Mouse (Mus musculus) hindbrain, embryonic 16.5 days (tissue): ENCODE measurements around the gene Cd164. TPM values are rescaled to one million over a fixed set of nuclear protein-coding genes. Genes with fewer than 3 reads are reported as not detected.

Experiments used
- ATAC-seq: fragments of 200-750 bp; cut with Nextera tagmentation; 2 replicates; pipeline ENCODE4 v1.8.0; 2017; ENCODE audit warnings: moderate TSS enrichment, moderate library complexity
- H3K27ac ChIP-seq: fragments of 300-500 bp; sonication (generic); 2 replicates; pipeline ENCODE4 v1.5.1; 2014; ENCODE audit warnings: low read depth, mild to moderate bottlenecking, control low read depth, low read length, moderate library complexity
- H3K27me3 ChIP-seq: fragments of 300-500 bp; sonication (generic); replicated peaks from 2 replicates; pipeline ENCODE4 v1.6.1; 2014; ENCODE audit warnings: low read length; ENCODE audit not compliant: control insufficient read depth, insufficient read depth
- H3K36me3 ChIP-seq: fragments of 300-500 bp; sonication (generic); 2 replicates; pipeline ENCODE4 v1.6.1; 2014; ENCODE audit warnings: mild to moderate bottlenecking, low read length, moderate library complexity, mixed read lengths; ENCODE audit not compliant: control insufficient read depth, insufficient read depth
- H3K4me1 ChIP-seq: fragments of 300-500 bp; sonication (generic); 2 replicates; pipeline ENCODE4 v1.6.1; 2014; ENCODE audit warnings: low read depth, low read length; ENCODE audit not compliant: control insufficient read depth, insufficient read depth
- H3K4me2 ChIP-seq: fragments of 300-500 bp; sonication (generic); 2 replicates; pipeline ENCODE4 v1.6.1; 2014; ENCODE audit warnings: mild to moderate bottlenecking, low read length, control low read depth, moderate library complexity
- H3K4me3 ChIP-seq: fragments of 300-500 bp; sonication (generic); 2 replicates; pipeline ENCODE4 v1.5.1; 2014; ENCODE audit warnings: mild to moderate bottlenecking, low read length, control low read depth, moderate library complexity
- H3K9ac ChIP-seq: fragments of 300-500 bp; sonication (generic); 2 replicates; pipeline ENCODE4 v1.6.1; 2014; ENCODE audit warnings: low read depth, mild to moderate bottlenecking, control low read depth, low read length, moderate library complexity
- H3K9me3 ChIP-seq: fragments of 300-500 bp; sonication (generic); 2 replicates; pipeline ENCODE4 v1.6.1; 2014; ENCODE audit warnings: mild to moderate bottlenecking, low read length, moderate library complexity; ENCODE audit not compliant: control insufficient read depth
- WGBS: fragments of 180-500 bp; shearing (Covaris S2); extraction: QIAGEN DNeasy Blood & Tissue Kit; methylation state at CpG from one replicate; pipeline ENCODE4 v1.1.7; 2014; 5-methylcytosine and 5-hydroxymethylcytosine counted together
- polyA plus RNA-seq: library from polyadenylated mRNA; unstranded; fragments of >200 nt; fragmentation: Nextera tagmentation; extraction: Ambion mirVana; gene quantifications from 2 replicates; pipeline ENCODE4 v1.2.1, GENCODE M21; 2015

Gene Cd164
- 57.2 and 62.9 TPM in 2 replicates for polyA plus RNA-seq

DNA sequence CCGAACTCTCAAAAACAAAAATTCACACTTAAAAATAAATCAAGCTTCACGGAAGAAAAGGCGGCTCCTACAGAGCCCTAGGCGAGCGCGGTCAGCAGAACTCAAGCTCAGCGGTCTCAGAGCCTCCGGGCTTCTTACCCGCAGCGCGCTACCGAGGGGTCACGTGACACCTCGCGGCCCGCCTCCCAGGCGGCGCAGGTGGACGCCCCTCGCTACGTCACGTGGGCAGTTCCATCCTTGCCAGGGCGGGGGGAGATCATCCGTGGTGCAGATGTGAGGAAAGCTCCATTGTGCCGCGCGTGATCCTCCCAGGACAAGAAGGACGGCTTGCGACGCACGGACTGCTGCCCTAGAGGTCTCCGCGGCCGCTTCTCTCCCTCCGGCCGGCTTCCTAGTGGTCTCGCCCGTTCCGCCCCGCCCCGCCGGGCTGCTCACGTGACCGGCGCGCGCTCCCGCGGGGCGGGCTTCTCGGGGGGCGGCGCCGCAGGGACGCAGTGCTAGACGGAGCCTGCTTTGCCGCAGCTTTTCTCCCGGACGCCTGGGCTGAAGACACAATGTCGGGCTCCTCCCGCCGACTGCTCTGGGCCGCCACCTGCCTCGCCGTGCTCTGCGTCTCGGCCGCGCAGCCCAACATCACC, at the start of gene Cd164:
Gene Cd164, plus strand, starts transcription at position 434 of the 638 bp plus-strand sequence.
- under 1% methylated on average over 46 of the region's 69 CpGs for WGBS
- Histone ChIP-seq H3K4me1 (peaks cover 16% of the 10 kb centered on the region), H3K36me3 (no peaks in the 10 kb centered on the region), H3K9me3 (no peaks in the 10 kb centered on the region), H3K4me3 (peak within 1 kb of the TSS; percentile 69), H3K9ac (peak within 1 kb of the TSS; percentile 91), H3K4me2 (peak within 1 kb of the TSS; percentile 97), H3K27me3 (no peaks in the 10 kb centered on the region), H3K27ac (peak within 1 kb of the TSS; percentile 99)
- ATAC-seq, result peak; percentile 94

DNA sequence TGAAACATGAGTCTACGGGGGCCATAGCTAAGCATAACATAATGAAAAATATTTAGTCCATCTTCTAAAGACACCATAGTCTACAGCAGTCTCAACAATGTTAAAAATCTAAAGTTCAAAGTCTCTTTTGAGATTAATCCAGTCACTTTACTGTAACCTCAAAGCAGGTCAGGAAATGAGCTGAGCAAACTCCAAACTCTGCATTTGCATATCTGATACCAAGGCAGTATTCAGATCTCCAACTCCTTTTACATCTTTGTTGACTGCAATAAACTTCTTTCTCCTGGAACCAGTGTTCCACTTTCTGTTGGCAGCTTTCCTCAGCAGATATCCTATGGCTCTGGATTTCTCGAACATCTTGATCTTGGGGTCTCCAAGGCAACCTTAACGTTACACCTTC, 48.5 kb upstream of the Cd164 start:
- ATAC-seq, result no peak
- 86% methylated on average over 3 of the region's 3 CpGs for WGBS
- H3K36me3 ChIP-seq, result no peaks in the 10 kb centered on the region
- no peaks in the 10 kb centered on the region for H3K27me3 ChIP-seq
- no peak overlapping the region for H3K4me2 ChIP-seq
- no peak overlapping the region for H3K4me3 ChIP-seq
- peaks cover under 1% of the 10 kb centered on the region for H3K4me1 ChIP-seq
- no peaks in the 10 kb centered on the region for H3K9me3 ChIP-seq
- H3K27ac ChIP-seq, result no peak overlapping the region
- no peak overlapping the region for H3K9ac ChIP-seq

DNA sequence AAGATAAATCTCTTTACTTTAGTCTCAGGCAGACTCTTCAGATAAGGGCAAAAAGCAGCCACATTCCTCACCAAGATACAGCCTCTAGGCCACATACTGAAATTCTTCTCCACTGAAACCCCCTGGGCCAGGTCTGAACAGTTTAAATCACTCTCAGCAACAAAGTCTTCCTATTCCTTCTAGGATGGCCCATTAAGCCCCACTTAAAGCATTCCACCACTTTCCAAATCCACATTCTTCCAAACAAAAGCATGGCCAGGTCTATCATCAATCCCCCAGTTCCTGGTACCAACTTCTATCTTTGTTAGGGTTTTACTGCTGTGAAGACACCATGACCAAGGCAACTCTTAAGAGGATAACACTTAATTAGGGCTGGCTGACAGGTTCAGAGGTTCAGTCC, 46.7 kb upstream of the Cd164 start:
- Histone ChIP-seq H3K27ac (no peak overlapping the region), H3K4me3 (no peak overlapping the region)
- ATAC-seq, result no peak

DNA sequence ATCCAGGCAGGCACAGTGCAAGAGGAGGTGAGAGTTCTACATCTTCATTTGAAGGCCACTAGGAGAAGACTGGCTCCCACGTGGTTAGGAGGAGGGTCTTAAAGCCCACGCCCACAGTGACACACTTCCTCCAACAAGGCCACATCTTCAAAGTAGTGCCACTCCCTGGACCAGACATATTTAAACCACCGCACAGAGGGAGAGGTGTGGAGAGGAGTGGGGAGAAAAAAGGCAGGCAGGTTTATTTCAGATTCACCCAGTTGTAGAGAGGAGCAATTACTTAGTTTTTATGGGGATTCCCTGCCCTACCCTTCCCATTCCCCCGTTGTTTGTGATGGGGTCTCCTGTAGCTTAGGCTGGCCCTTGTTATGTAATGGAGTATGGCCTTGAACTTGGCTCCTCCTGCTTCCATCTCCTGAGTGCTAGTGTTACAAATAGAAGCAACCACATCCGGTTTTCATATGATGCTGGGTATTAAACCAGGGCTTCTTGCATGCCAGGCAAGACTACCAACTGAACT, 46.2 kb upstream of the Cd164 start:
- Histone ChIP-seq H3K27me3 (no peaks in the 10 kb centered on the region), H3K4me1 (peaks cover 19% of the 10 kb centered on the region), H3K27ac (no peak overlapping the region), H3K9me3 (no peaks in the 10 kb centered on the region), H3K4me2 (no peak overlapping the region), H3K36me3 (no peaks in the 10 kb centered on the region), H3K4me3 (no peak overlapping the region), H3K9ac (no peak overlapping the region)
- no peak for ATAC-seq
- WGBS, result 77% methylated on average over 5 of the region's 5 CpGs

More for the DNA sequence above, 46.7 kb upstream of the Cd164 start:
- peaks cover 19% of the 10 kb centered on the region for H3K4me1 ChIP-seq
- no peaks in the 10 kb centered on the region for H3K9me3 ChIP-seq
- no peak overlapping the region for H3K4me2 ChIP-seq
- H3K36me3 ChIP-seq, result no peaks in the 10 kb centered on the region
- H3K27me3 ChIP-seq, result no peaks in the 10 kb centered on the region
- H3K9ac ChIP-seq, result no peak overlapping the region

DNA sequence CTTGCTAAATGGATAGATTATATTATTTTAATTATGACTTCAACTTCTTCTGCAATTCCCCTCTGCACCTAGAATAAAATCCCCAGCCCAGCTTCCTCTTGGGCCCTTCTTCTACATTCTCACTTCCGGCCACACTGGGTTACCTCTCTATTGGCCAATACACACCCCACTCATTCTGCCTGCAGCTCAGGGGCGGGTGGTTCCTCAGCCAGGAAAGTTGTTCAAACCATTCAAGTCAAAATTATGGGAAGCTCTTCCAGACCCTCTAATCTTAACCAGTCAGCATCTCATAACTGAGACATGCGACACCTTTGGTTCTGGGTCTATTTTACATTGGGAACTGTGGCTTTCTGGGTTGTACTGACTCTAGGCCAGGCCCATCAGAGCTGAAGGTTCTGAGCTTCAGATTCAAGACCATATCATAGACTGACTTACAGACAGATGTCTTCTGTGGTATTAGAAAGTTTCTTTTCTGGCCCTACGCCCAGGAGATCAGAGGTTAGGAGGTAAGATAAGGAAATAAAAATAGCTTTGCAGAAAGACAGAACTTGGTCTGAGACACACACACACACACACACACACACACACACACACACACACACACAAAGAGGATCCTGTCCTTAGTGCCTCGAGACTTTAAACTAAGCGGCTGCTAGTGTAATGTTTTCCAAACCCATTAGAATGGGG, 45.3 kb upstream of the Cd164 start:
- H3K27ac ChIP-seq, result no peak overlapping the region
- WGBS, result 87% methylated on average over 6 of the region's 6 CpGs
- H3K4me1 ChIP-seq, result peaks cover 19% of the 10 kb centered on the region

DNA sequence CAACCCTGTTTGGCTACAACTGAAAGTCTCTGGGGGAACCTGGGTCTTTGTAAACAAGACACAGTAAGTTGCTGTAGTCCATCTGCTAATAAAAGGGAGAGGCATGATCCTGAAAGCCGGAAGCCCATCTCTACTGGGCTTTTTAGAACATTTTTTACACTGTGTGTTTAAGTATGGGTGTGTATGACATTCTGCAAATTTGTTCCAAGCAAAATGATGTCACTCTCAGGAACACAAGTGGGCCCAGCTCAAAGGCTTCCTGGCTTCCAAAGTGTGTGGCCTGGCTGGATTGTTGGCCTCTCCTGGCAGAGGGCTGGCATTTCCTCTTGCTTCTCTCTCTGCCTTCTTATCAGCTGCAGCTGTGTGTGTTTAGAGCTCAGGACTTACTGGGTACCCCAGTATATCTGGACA, 44.2 kb upstream of the Cd164 start:
- peak overlapping the region; percentile 2; the same call in 1 of the 2 replicates for H3K27ac ChIP-seq
- no peaks in the 10 kb centered on the region for H3K36me3 ChIP-seq
- ATAC-seq, result no peak
- H3K27me3 ChIP-seq, result no peaks in the 10 kb centered on the region
- no peaks in the 10 kb centered on the region for H3K9me3 ChIP-seq
- no peak overlapping the region for H3K4me2 ChIP-seq
- no peak overlapping the region for H3K9ac ChIP-seq
- no peak overlapping the region for H3K4me3 ChIP-seq
- H3K4me1 ChIP-seq, result peaks cover 19% of the 10 kb centered on the region
- 76% methylated on average over 1 of the region's 1 CpGs for WGBS

More for the DNA sequence above, 45.3 kb upstream of the Cd164 start:
- Histone ChIP-seq H3K4me2 (no peak overlapping the region), H3K9ac (no peak overlapping the region), H3K9me3 (no peaks in the 10 kb centered on the region), H3K36me3 (no peaks in the 10 kb centered on the region), H3K4me3 (no peak overlapping the region), H3K27me3 (no peaks in the 10 kb centered on the region)
- no peak for ATAC-seq

DNA sequence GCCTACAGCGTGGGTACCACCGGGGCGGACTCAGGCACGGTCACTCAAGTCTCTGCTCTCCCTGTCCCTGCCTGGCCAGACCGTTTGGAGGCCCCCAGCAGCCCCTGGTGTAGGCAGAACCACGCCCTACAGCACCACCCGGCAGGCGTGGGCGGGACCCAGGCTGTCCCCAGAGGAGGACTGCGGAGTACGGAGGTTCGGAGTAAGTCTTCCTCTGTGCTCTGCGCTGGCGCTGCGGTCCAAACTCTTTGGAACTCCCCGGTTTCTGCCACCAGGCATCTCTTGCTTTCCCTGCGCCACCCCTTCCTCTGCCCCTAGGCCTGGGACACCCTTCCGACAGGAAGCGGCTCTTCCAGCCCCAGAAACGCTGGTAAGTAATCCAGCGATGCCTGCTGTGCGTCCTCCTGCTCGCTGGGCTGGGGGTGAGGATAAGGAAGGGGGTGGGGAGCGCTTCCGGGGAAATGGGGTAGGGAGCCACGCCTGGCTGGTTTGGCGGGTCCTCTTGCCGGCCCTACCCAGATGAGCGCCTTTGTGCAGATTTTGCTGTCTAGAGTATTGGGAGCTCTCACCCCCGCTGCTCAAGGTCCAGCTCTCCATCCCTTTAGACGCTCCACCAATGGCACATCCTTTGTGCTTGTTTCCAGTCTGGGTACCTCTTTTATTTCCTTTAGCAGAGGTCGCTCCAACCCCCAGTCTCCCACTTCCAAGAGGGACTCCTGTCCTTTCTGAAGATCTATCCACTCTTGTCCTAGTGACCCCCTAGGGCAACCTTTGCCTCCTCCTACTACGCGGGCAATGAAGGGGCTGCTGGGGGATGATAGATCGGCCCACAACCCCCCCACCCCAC, 42.8 kb upstream of the Cd164 start, which contains the start of gene Mical1:
Gene Mical1, plus strand, starts transcription at position 144 of the 847 bp plus-strand sequence.
- no peaks in the 10 kb centered on the region for H3K9me3 ChIP-seq
- peak within 1 kb of the TSS; percentile 80 for H3K27ac ChIP-seq
- peak within 1 kb of the TSS; percentile 68 for H3K9ac ChIP-seq
- H3K36me3 ChIP-seq, result no peaks in the 10 kb centered on the region
- no peaks in the 10 kb centered on the region for H3K27me3 ChIP-seq
- peaks cover 19% of the 10 kb centered on the region for H3K4me1 ChIP-seq
- ATAC-seq, result peak; percentile 59
- H3K4me2 ChIP-seq, result peak within 1 kb of the TSS; percentile 98
- H3K4me3 ChIP-seq, result peak within 1 kb of the TSS; percentile 52
- WGBS, result under 1% methylated on average over 35 of the region's 35 CpGs

DNA sequence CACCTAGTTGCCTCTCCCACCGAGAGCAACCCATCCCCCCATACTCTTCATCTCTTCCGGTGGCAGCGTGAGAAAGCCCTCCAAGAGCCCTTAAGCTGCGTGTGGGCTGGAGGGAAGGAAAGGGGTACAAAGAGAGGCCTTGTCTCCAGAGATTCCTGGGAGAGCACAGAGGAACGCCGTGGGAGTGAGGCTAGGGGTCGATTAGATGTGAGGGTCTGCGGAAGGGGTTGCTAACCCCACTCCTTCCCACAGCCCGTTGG, 42.3 kb upstream of the Cd164 start:
- Histone ChIP-seq H3K4me2 (peak overlapping the region; percentile 98), H3K9ac (peak overlapping the region; percentile 68), H3K4me3 (peak overlapping the region; percentile 52), H3K27ac (peak overlapping the region; percentile 80), H3K27me3 (no peaks in the 10 kb centered on the region), H3K9me3 (no peaks in the 10 kb centered on the region), H3K4me1 (peaks cover 19% of the 10 kb centered on the region), H3K36me3 (no peaks in the 10 kb centered on the region)
- under 1% methylated on average over 9 of the region's 9 CpGs for WGBS
- peak; percentile 22 for ATAC-seq
